Mouse (Mus musculus): ENCODE results near the gene Elmo3. TPM values are rescaled to one million over a fixed set of nuclear protein-coding genes. Genes with fewer than 3 reads are reported as not detected.

The Elmo3 gene
- 1.0 and 1.3 TPM in 2 replicates for total RNA-seq (2012; rRNA removed)
- polyA plus RNA-seq (2012; ENCODE audit: insufficient read depth in 1 of 2, insufficient read length in 2 of 2, low read depth in 1 of 2, low replicate concordance in 2 of 2, missing spikeins in 1 of 2), result 1 to 10 TPM in 1 of 2 experiments, not detected in 1; 2.9 TPM

- Histone ChIP-seq H3K4me3 (ENCODE audit: control insufficient read depth in 1 of 2, insufficient read depth in 1 of 2, low read depth in 2 of 2, low read length in 2 of 2) (no peak within 1 kb of the TSS), H3K27ac (ENCODE audit: control insufficient read depth, low read depth, low read length) (peak within 1 kb of the TSS; percentile 34), H3K36me3 (ENCODE audit: control insufficient read depth in 1 of 2, insufficient read depth in 2 of 2, low read length in 2 of 2) (peaks cover 16 to 33% of the 10 kb centered on the region in 2 experiments), H3K9ac (ENCODE audit: control insufficient read depth, low read depth, low read length, poor library complexity, severe bottlenecking) (no peak within 1 kb of the TSS), H3K79me2 (ENCODE audit: control insufficient read depth, insufficient read depth, low read length, poor library complexity) (peaks cover 7% of the 10 kb centered on the region), H3K9me3 (replicated peaks; ENCODE audit: insufficient read depth, low read length) (no peaks in the 10 kb centered on the region), H3K4me1 (ENCODE audit: control insufficient read depth in 1 of 2, insufficient read depth in 2 of 2, low read length in 2 of 2) (peaks cover 0 to 29% of the 10 kb centered on the region in 2 experiments; a peak in 3 of 4 replicates), H3K27me3 (ENCODE audit: control insufficient read depth in 1 of 2, insufficient read depth in 2 of 2, low read length in 2 of 2) (no peaks in the 10 kb centered on the region)
- TF ChIP-seq POLR2AphosphoS2 (IDR thresholded peaks at IDR 0.05; ENCODE audit: low read length), result peak; percentile 97
- peak; percentile 72 for TF ChIP-seq ZMIZ1 (IDR thresholded peaks at IDR 0.05; ENCODE audit: low read depth, low read length)
- no peak for TF ChIP-seq USF2 (IDR thresholded peaks at IDR 0.05; ENCODE audit: borderline replicate concordance in 1 of 2, insufficient read depth in 1 of 2, low read depth in 1 of 2, low read length in 2 of 2)
- peak in 1 of 2 experiments; percentile 40; a peak in 2 of 4 replicates for TF ChIP-seq POLR2A (IDR thresholded peaks at IDR 0.05; ENCODE audit: control insufficient read depth in 1 of 2, insufficient read depth in 1 of 2, low read depth in 1 of 2, low read length in 2 of 2, poor library complexity in 1 of 2)
- TF ChIP-seq SMC3 (IDR thresholded peaks at IDR 0.05; ENCODE audit: low read depth, low read length), result 0 out of 2 replicates have a peak, but pooled peaks have one; percentile 14
- DNase-seq (ENCODE audit: low read depth, low spot score), result peak; percentile 34
Measured at GRCm38 (mm10) chr8:105305211-105306145, at the start of gene Elmo3. Elmo3 (plus strand) TSS chr8:105305601.

DNA sequence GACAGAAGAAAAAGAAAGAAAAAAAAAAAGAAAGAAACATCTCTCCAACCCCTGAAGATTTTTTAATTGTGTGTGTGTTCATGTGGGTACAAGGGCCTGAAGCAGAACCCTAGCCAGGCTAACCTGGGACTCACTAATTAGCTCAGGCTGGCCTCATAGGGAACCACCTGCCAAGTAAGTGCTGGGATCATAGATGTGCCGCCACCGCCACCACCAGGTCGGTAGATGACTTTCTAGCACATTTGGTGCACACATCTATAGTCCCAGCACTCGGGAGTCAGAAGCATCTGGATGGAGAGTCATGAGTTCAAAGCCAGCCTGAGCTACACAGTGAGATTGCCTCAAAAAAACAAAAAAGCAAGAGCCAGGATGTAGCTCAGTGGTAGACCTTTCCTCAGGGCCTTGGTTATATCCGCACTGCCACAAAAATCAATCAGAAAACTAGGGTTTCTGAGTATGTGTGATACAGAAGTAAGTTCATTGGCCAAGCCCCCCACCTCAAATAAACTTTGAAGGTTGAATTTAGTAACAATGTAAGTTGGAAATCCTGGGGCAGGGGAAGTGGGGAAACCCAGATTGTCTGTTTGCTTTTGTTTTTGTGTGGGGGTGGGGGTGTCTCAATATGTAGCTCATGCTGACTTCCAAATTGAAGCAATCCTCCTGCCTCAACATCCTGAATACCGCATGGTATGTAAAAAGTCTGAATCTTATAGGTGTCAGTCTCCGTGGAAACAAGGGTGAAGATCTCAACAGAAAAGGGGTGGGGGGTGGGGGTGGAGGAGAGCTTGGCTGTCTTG lies 47.9 kb upstream of the Elmo3 start:
- no peak for DNase-seq (ENCODE audit: low read depth, low spot score)
- no peaks in the 10 kb centered on the region for H3K27me3 ChIP-seq (ENCODE audit: control insufficient read depth in 1 of 2, insufficient read depth in 2 of 2, low read length in 2 of 2)
- no peak overlapping the region for H3K4me3 ChIP-seq (ENCODE audit: control insufficient read depth in 1 of 2, insufficient read depth in 1 of 2, low read depth in 2 of 2, low read length in 2 of 2)
- H3K4me1 ChIP-seq (ENCODE audit: control insufficient read depth in 1 of 2, insufficient read depth in 2 of 2, low read length in 2 of 2), result peaks cover 2 to 30% of the 10 kb centered on the region in 2 experiments; a peak in 3 of 4 replicates
- H3K36me3 ChIP-seq (ENCODE audit: control insufficient read depth in 1 of 2, insufficient read depth in 2 of 2, low read length in 2 of 2), result peaks cover 0 to 26% of the 10 kb centered on the region in 2 experiments; a peak in 2 of 4 replicates
- H3K9me3 ChIP-seq (replicated peaks; ENCODE audit: insufficient read depth, low read length), result no peaks in the 10 kb centered on the region
- TF ChIP-seq CTCF (IDR thresholded peaks at IDR 0.05 in 2 of 3, conservative IDR thresholded peaks at IDR 0.05 in 1 of 3; ENCODE audit: control insufficient read depth in 1 of 3, insufficient read depth in 1 of 3, low read depth in 2 of 3, low read length in 3 of 3, poor library complexity in 1 of 3, severe bottlenecking in 1 of 3) (0 out of 6 replicates have a peak, but pooled peaks of 1 of the 3 experiments have one; percentile 7), RAD21 (IDR thresholded peaks at IDR 0.05; ENCODE audit: low read depth, low read length) (peak; percentile 3; the same call in 1 of the 2 replicates), POLR2A (IDR thresholded peaks at IDR 0.05; ENCODE audit: control insufficient read depth in 1 of 2, insufficient read depth in 1 of 2, low read depth in 1 of 2, low read length in 2 of 2, poor library complexity in 1 of 2) (no peak)
- H3K9ac ChIP-seq (ENCODE audit: control insufficient read depth, low read depth, low read length, poor library complexity, severe bottlenecking), result no peak overlapping the region
- H3K79me2 ChIP-seq (ENCODE audit: control insufficient read depth, insufficient read depth, low read length, poor library complexity), result no peaks in the 10 kb centered on the region; the same call in 1 of the 2 replicates
- no peak overlapping the region for H3K27ac ChIP-seq (ENCODE audit: control insufficient read depth, low read depth, low read length)

All from MEL (cell line).